Mouse (Mus musculus) lung, adult 2 months (tissue): ENCODE results near the gene Ankrd33b.

Experiments used
- CTCF ChIP-seq: fragments of 200-500 bp; IDR thresholded peaks from 2 replicates; pipeline ENCODE4 v1.5.1; 2011; ENCODE audit warnings: mild to moderate bottlenecking, low read length, control low read depth; ENCODE audit not compliant: insufficient read depth
- POLR2A ChIP-seq: fragments of 200-500 bp; IDR thresholded peaks from 2 replicates; pipeline ENCODE4 v1.6.1; 2011; ENCODE audit warnings: low read depth, mild to moderate bottlenecking, control low read depth, low read length, borderline replicate concordance; ENCODE audit errors: extremely low read depth

DNA sequence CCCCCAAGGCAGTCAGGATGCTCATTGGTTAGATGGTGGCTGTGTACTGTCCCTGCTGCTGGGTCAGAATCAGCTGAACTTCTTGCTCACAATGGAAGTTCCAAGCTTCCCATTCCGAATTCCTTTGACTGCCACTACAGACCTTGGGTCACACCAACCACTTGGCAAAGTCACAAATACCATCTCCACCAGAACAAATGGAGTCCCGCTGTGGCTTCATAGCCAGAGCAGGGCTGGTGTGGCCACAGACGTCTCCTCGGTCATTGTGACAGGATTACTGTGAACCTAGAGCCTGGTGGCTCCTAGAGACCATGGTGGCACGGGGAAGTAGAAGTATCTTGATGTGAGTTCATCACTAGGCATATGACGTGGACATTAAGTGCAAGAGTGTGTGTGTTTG is 99.4 kb downstream of the Ankrd33b start:
- TF ChIP-seq CTCF (no peak), POLR2A (no peak)
